Mouse (Mus musculus): ENCODE results near the gene Robo1.

Gene Robo1

DNA sequence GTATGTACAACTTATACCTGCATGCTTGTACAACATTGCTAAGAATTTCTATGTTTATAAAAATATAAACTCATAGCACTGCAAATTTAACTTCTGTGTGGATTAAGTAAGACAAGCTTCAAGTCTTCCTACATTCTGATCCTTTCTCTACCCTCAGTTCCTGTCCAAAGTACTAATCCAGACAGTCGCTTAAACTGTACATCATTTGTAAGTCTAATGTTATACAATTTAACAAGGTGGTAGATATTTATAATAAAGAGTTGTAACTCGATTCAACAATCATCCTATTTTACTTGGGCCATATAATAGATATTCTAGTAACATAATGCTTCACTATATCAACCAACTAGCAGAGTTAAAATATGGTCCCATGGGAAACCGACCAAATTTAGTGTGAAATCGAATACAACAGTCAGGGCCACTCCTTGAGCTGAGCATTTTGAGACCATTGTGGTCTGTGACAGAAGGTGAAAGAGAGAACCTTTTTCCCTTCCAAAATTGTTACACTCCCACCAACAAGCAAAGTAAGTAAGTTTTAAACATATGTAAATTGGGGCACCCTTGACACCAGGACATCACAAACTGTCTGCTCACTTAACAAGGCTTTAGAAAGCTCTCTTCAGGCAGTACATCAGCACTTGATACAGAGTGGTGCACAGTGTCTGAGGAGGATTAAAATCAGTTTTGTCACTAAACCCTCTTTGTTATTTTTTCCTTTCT is 295.5 kb downstream of the Robo1 start:
- no peak for DNase-seq (ENCODE audit: low read depth, low spot score)

- peak; percentile 23 for DNase-seq (ENCODE audit: low read depth, low spot score)
Measured at GRCm38 (mm10) chr16:72605066-72605465, 297.0 kb downstream of the Robo1 start.

- no peak for DNase-seq (ENCODE audit: low read depth, low spot score)
Measured at GRCm38 (mm10) chr16:72610661-72611112, 302.6 kb downstream of the Robo1 start.

DNA sequence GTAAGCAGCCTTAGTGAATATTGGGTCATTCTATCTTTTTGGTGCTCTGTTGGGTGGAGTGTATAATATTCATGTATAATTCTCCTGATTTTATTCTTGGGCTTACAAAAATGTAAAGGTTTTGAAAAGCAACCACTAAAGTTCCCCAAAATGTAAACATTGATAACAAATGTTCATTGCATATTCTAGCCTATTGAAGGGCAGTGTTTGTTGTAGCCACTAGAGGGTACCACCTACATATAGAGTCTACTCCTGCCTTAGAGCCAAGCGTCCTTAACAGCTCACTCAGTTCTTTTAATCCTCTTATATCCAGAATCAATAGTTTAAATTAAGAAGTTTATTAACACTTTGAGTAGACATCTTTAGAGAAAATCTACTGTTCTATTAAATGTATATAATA is 306.8 kb downstream of the Robo1 start:
- DNase-seq (ENCODE audit: low read depth, low spot score): no peak

DNA sequence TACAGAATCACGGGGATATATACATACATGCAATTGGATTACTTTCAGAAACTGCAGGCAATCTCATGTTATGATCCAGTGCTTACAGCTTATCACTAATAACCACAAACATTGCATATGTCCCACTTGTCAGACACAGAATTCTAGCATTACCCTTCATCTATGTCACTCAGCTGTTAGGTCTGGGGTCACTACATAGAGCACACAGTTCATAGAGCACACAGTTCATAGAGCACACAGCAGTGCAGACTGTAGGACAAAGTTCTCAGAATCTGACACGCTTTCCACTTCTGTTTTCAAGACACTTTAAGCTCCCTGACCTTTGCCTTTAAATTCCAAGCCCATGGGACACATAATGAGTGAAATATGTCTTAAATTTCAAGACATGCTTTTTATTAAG is 307.3 kb downstream of the Robo1 start:
- DNase-seq (ENCODE audit: low read depth, low spot score): no peak

DNA sequence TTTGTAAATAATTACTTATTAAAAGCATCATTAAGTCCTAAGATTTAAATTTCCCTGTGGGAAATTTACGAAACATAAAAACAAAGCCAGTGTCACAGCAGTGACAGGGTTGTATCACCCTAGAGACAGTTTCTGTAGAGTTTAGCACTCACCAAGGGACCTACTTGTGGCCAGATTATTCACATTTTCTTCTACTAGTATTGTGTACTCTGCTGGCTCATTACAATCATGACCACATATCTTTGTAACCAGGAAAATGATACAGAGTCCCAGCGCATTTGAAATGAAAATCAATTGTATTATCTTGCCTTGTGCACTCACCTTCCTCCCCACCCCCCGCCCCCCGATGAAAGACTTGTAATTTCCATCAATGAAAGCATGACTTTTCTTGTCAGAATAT is 314.3 kb downstream of the Robo1 start:
- DNase-seq (ENCODE audit: low read depth, low spot score): no peak

GRCm38 (mm10) chr16:72622868-72623267 is 314.8 kb downstream of the Robo1 start:
- no peak for DNase-seq (ENCODE audit: low read depth, low spot score)

GRCm38 (mm10) chr16:72633846-72634245 is 325.7 kb downstream of the Robo1 start:
- DNase-seq (ENCODE audit: low read depth, low spot score): no peak

DNA sequence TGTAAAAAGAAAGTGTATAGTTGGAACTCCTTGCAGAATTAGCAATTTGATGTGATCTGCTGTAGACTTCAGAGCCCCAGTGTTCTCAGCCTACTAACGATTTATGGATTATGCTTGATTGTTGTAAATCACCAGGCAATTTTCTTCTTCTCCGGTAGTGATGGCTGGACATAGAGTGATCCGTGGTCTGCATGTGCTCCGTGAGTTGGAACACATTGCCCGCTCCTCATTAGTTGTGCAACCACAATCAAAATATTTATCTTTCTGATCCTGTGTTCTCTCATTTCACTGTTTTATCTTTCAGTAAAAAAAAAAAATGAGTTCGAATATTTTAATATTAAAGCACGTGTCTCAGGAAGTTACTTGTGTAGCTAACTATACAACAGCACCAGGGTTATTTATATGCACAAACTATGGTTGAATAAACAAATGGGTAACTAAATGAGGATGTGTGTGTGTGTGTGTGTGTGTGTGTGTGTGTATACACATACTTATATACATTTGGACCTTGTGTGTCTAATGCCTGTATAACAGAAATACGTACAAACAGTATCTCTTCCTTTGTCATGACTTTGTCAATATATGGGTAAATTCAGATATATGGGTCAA is 331.3 kb downstream of the Robo1 start:
- DNase-seq (ENCODE audit: low read depth, low spot score): no peak

GRCm38 (mm10) chr16:72640932-72641811 is 333.1 kb downstream of the Robo1 start:
- DNase-seq (ENCODE audit: low read depth, low spot score): no peak

DNA sequence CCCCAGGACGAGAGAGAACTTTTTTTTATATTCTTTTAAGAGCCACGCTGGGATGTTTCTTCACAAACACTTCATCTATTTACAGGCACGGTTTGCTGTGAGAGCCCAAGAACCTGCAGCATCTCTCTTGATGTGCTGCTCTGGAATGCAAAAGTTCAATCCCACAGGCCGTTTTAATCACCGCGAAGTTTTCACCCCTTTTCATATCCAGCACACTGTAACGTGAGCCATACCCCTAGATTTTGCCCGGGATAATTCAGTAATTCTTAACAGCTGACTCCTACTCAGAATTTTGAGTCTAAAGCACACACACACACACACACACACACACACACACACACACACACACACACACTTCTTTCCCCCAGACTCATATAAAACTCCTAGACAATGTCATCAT is 337.8 kb downstream of the Robo1 start:
- DNase-seq (ENCODE audit: low read depth, low spot score): no peak

- DNase-seq (ENCODE audit: low read depth, low spot score): no peak
Measured at GRCm38 (mm10) chr16:72649314-72649713, 341.2 kb downstream of the Robo1 start.

- DNase-seq (ENCODE audit: low read depth, low spot score): no peak
Measured at GRCm38 (mm10) chr16:72655411-72655810, 347.3 kb downstream of the Robo1 start.

DNA sequence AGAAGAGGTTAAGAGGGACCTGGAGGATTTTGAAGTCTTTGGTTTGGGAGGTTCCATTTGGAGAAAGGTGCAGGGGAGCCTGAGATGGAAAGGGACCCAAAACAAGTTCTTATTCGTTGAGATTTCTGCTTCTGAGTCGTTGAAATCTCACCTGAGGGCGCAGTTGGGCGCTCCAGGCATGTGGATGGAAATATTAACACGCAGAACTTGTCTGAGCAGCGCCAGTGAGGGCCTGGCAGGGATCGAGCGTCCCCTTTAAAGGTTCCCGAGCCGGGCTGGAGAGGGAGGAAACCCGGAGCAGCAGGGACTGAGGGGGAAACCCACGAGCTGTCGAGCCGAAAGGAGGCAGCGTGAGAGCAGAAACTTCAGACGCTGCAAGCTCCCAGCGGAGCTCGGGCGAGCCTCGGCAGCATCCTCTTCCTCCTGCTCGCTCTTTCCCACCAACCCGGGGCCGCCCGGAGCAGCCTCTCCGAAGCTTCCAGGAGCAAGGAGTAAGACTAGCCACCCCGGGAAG is 354.8 kb downstream of the Robo1 start:
- no peak for DNase-seq (ENCODE audit: low read depth, low spot score)

GRCm38 (mm10) chr16:72663351-72664232 is 355.5 kb downstream of the Robo1 start:
- no peak for DNase-seq (ENCODE audit: low read depth, low spot score)

GRCm38 (mm10) chr16:72664233-72664613 is 356.1 kb downstream of the Robo1 start:
- DNase-seq (ENCODE audit: low read depth, low spot score): no peak

- DNase-seq (ENCODE audit: low read depth, low spot score): no peak
Measured at GRCm38 (mm10) chr16:72664806-72665205, 356.7 kb downstream of the Robo1 start.

- DNase-seq (ENCODE audit: low read depth, low spot score): no peak
Measured at GRCm38 (mm10) chr16:72665454-72665853, 357.3 kb downstream of the Robo1 start.

DNA sequence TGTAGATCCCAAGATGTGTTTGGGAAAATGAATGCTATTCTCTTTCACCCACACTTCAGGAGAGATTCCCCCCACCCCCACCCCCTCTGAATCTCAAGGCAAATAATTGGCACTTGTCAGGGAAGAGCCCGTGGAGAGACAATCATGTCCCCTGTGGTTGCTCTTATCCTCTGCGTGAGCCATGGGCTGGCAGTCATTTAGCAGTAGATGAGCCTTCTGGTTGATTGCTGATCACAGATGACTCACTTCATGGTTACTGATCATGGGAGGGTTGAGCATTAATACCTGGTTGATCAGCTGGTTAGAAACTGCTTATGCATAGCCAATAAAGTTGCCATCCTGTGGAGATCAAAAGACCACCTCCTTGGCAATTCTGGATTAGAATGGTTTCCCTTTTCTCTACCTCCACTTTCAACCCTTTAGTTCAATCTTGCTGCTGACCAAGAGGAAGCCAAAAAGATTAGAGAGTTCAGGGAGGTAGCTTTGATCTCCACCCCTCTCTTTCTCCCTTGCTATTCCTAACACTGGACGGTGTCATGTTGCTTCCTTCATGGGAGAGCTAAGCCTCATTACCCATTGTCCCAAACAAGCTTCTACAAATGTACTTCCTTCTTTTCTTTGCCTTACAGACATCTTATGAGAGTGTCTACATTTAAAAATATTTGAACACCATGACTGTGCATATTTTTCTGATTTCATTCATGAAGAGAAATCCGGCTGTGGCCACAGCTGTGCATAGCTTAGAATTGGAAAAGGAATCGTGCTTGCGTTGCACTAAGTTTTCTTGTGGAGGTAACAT is 362.3 kb downstream of the Robo1 start:
- DNase-seq (ENCODE audit: low read depth, low spot score): no peak

GRCm38 (mm10) chr16:72677234-72677633 is 369.1 kb downstream of the Robo1 start:
- no peak for DNase-seq (ENCODE audit: low read depth, low spot score)

Data from retina, adult 2 months (tissue).